Mouse (Mus musculus) megakaryocyte, embryonic 14.5 days (primary cell): Measurements from ENCODE around the gene Adcy6. TPM values are rescaled to one million over a fixed set of nuclear protein-coding genes. Genes with fewer than 3 reads are reported as not detected.

Experiments
- H3K27me3 ChIP-seq: replicated peaks from 2 replicates; pipeline ENCODE3; 2012; ENCODE audit warnings: inconsistent platforms
- H3K36me3 ChIP-seq: replicated peaks from 2 replicates; pipeline ENCODE3; 2012; ENCODE audit warnings: low read length, inconsistent platforms, mixed read lengths
- H3K4me1 ChIP-seq: 2 replicates; pipeline ENCODE4 v1.6.1; 2012; ENCODE audit warnings: inconsistent platforms
- H3K4me3 ChIP-seq: replicated peaks from 2 replicates; pipeline ENCODE3; 2012; ENCODE audit warnings: moderate library complexity, mild to moderate bottlenecking, inconsistent platforms
- H3K9me3 ChIP-seq: 2 replicates; pipeline ENCODE4 v1.6.1; 2012; ENCODE audit warnings: inconsistent platforms
- FLI1 ChIP-seq: IDR thresholded peaks from 2 replicates; pipeline ENCODE4 v1.6.1; 2012; ENCODE audit warnings: low read length, inconsistent platforms, mixed read lengths
- GATA1 ChIP-seq: IDR thresholded peaks from 3 replicates; pipeline ENCODE4 v1.6.1; 2012; ENCODE audit warnings: mixed read lengths, low read length, inconsistent platforms, borderline replicate concordance
- polyA plus RNA-seq: library from polyadenylated mRNA; stranded (reverse); fragments of >175 nt; gene quantifications from 2 replicates; pipeline ENCODE4 v1.2.3, GENCODE M21; 2012; ENCODE audit warnings: low replicate concordance; ENCODE audit not compliant: insufficient read depth

Adcy6 gene
- polyA plus RNA-seq, 1 experiment, result 9.3 TPM

DNA sequence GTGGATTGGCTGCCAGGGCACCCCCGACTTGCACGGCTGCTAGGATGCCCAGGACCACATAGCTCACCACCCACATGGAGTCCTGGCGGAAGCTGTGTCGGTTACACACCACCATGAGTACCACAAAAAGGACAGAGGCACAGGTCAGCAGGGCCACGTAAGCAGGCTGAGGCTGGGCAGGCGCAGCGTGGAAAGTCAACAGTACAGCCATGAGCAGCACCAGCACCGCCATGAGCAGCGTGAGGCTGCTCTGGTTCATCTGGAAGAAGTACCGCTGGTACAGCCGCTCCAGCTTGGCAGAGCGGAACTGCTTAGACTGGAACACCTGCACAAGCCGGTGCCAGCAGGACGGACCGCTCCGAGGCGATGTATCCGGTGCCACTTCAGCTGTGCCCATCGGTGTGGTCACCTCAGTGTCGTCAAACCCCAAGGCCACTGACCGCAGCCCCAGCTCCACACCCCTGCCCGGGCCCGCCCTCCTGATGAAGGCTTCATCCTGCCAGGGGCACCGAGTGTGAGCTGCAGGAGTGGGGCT lies 5.8 kb downstream of the Adcy6 start:
- peaks cover 41% of the 10 kb centered on the region for H3K27me3 ChIP-seq
- H3K4me3 ChIP-seq, result peak overlapping the region; percentile 6
- peaks cover 94% of the 10 kb centered on the region for H3K4me1 ChIP-seq
- peaks cover 57% of the 10 kb centered on the region for H3K36me3 ChIP-seq
- TF ChIP-seq GATA1 (no peak), FLI1 (no peak)
- H3K9me3 ChIP-seq, result no peaks in the 10 kb centered on the region

DNA sequence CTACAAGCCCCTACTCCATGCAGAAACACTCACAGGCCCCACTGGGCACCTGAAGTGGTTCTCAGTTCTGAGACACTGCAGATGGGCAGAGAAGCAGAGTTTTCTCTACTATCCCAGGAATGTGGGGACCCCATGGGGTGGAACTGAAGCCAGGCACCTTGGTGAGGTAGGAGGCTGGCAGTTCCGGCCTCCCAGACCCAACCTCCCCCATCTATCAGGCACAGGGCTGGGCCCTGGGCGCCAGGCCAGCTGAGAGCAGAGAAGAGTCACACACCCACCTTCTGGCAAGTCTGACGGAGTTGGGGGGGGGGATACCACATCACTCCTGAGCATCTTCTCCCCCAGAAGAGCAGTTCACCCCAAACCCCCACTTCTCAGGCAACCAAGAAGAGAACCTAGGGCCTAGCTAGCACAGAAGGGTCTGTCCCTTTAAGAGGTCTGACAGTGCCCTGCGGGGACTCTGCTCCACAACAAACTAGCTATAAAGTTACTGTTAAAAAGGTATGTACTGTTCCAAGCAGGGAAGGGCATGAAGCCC lies 6.9 kb downstream of the Adcy6 start:
- TF ChIP-seq GATA1 (no peak), FLI1 (no peak)
- Histone ChIP-seq H3K27me3 (peaks cover 38% of the 10 kb centered on the region), H3K36me3 (peaks cover 68% of the 10 kb centered on the region), H3K4me3 (peak overlapping the region; percentile 43), H3K9me3 (no peaks in the 10 kb centered on the region), H3K4me1 (peaks cover 92% of the 10 kb centered on the region)

DNA sequence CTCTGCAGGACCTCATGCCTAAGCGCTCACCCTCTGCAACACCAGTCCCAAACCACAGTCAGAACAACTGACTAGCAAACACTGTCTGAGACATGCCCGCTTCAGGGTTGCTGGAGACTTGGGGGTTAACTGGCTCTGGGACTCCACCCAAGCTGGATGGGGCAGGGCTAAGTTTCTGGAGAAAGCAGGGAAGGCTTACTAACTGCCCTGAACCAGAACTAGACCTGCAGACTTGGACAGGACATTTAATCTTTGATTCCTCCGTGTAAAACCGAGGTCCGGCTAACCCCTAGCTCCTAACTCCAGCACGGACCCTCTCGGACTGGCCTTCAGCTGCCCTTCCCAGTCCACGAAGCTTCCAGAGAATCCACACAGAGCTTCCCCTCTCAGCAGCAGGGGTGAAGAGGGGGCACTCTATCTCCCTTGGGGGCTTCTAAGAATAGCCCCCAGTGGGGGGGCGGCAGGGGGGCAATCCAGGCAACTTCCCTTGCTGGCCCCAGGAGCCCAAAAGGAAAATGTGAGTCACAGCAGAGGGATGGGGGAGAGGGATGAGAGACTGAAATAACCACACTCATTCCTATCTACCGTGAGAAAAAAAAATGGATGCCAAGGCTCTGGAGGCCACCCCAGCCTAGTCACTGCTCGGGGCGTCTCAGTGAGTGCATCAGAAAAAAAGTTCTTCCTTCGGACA lies 7.5 kb downstream of the Adcy6 start:
- peaks cover 35% of the 10 kb centered on the region for H3K27me3 ChIP-seq
- H3K4me3 ChIP-seq, result peak overlapping the region; percentile 43
- peaks cover 89% of the 10 kb centered on the region for H3K4me1 ChIP-seq
- TF ChIP-seq FLI1 (no peak), GATA1 (no peak)
- H3K36me3 ChIP-seq, result peaks cover 74% of the 10 kb centered on the region
- H3K9me3 ChIP-seq, result no peaks in the 10 kb centered on the region

- Histone ChIP-seq H3K4me3 (peak overlapping the region; percentile 38), H3K9me3 (no peaks in the 10 kb centered on the region), H3K27me3 (peaks cover 33% of the 10 kb centered on the region), H3K4me1 (peaks cover 84% of the 10 kb centered on the region), H3K36me3 (peaks cover 79% of the 10 kb centered on the region)
- TF ChIP-seq GATA1, result no peak
- TF ChIP-seq FLI1, result no peak
Observed at GRCm38 (mm10) chr15:98601832-98602190, 8.1 kb downstream of the Adcy6 start.

- Histone ChIP-seq H3K9me3 (no peaks in the 10 kb centered on the region), H3K36me3 (peaks cover 96% of the 10 kb centered on the region), H3K4me3 (no peak overlapping the region), H3K27me3 (peaks cover 34% of the 10 kb centered on the region), H3K4me1 (peaks cover 74% of the 10 kb centered on the region)
- TF ChIP-seq FLI1 (no peak), GATA1 (no peak)
Observed at GRCm38 (mm10) chr15:98600036-98600709, 9.7 kb downstream of the Adcy6 start.

DNA sequence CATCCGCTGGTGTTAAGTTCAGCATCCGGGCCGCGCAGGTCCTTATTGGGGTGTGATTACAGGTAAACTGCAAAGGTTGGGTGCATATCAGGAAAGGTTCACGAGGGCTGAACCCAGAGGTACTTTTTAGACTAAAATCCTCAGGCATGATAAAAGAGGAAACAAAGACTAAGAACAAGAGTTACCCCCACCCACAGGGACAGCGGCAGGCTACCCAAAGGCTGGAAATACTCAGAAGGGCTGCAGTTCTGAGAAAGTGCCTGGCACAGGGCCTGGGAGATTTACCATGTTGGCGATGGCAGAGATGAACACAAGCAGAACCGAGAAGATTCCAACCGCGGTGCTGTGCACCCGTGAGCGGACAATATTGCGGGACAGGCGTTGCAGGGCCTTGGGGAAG lies 13.3 kb downstream of the Adcy6 start:
- no peaks in the 10 kb centered on the region for H3K9me3 ChIP-seq
- peaks cover 98% of the 10 kb centered on the region for H3K36me3 ChIP-seq
- TF ChIP-seq GATA1, result no peak
- TF ChIP-seq FLI1, result no peak
- H3K27me3 ChIP-seq, result peaks cover 41% of the 10 kb centered on the region
- no peak overlapping the region for H3K4me3 ChIP-seq
- peaks cover 66% of the 10 kb centered on the region for H3K4me1 ChIP-seq

GRCm38 (mm10) chr15:98595049-98595448 lies 14.8 kb downstream of the Adcy6 start:
- H3K4me1 ChIP-seq, result peaks cover 66% of the 10 kb centered on the region
- no peaks in the 10 kb centered on the region for H3K9me3 ChIP-seq
- peaks cover 98% of the 10 kb centered on the region for H3K36me3 ChIP-seq
- H3K27me3 ChIP-seq, result peaks cover 42% of the 10 kb centered on the region
- TF ChIP-seq FLI1 (no peak), GATA1 (no peak)
- H3K4me3 ChIP-seq, result no peak overlapping the region

DNA sequence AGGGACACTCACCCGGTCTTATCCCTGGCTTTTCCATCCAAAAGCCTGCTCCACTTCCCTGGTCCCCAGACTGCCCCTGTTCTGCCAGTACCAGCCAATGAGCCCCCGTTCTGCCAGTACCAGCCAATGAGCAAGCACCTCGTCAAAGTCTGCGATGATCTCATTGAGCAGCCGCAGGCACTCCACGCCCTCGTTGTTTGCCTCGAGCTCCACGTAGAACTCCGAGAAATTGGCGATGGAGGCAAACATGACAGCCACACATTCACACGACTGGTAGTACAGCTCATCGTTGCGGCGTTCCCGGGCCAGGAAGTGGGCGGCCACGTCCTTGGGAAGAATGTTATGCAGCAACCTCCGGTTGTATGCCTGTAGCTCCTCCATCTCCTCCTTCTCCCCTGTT lies 15.7 kb downstream of the Adcy6 start:
- Histone ChIP-seq H3K4me3 (no peak overlapping the region), H3K9me3 (no peaks in the 10 kb centered on the region), H3K27me3 (peaks cover 40% of the 10 kb centered on the region), H3K4me1 (peaks cover 67% of the 10 kb centered on the region), H3K36me3 (peaks cover 97% of the 10 kb centered on the region)
- TF ChIP-seq GATA1 (no peak), FLI1 (no peak)

GRCm38 (mm10) chr15:98591396-98591795 lies 18.5 kb downstream of the Adcy6 start:
- Histone ChIP-seq H3K9me3 (no peaks in the 10 kb centered on the region), H3K4me1 (peaks cover 66% of the 10 kb centered on the region), H3K27me3 (peaks cover 29% of the 10 kb centered on the region), H3K4me3 (no peak overlapping the region), H3K36me3 (peaks cover 85% of the 10 kb centered on the region)
- TF ChIP-seq GATA1, result no peak
- TF ChIP-seq FLI1, result no peak

DNA sequence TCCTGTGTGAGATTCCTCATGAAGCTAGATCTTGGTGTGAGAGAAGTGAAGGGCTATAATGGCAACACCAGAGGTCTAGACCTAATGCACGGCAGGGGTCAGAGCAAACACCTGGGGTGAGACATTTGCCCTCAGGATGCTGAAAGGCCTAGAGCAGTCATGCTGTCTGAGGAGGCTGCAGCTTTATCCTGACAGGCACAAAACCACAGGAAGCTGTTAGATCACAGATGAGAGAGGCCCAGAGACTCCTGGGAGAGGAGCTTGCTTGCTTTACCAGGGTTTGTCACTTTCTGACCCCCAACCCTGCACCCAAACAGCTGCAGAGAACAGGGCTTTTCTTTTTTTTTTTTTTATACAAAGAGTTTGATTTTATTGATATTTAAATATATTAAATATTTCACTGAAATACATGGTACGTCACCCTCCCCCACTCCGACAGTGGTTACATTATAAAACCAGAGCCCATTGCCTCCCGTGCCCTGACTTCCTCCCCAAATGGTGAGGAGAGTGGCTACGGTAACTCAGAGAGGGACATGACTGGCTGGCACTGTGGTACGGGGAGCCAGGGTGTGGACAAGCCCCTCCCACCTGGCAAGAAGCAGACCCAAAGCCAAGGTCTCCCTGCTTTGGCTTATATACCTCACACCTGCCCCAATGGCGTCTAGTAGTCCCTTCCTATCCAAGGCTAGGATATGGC lies 20.1 kb downstream of the Adcy6 start:
- no peaks in the 10 kb centered on the region for H3K9me3 ChIP-seq
- H3K4me3 ChIP-seq, result peak overlapping the region; percentile 42
- H3K36me3 ChIP-seq, result peaks cover 71% of the 10 kb centered on the region
- TF ChIP-seq GATA1, result no peak
- no peak for TF ChIP-seq FLI1
- H3K4me1 ChIP-seq, result peaks cover 70% of the 10 kb centered on the region
- peaks cover 25% of the 10 kb centered on the region for H3K27me3 ChIP-seq
